Mouse (Mus musculus) MN1 (cell line): Measurements from ENCODE around the gene Ptgis.

Experiments
- DNase-seq: peaks from one replicate; pipeline ENCODE4 v3.0.0-alpha.2; 2016; ENCODE audit warnings: low spot score

Ptgis gene

DNA sequence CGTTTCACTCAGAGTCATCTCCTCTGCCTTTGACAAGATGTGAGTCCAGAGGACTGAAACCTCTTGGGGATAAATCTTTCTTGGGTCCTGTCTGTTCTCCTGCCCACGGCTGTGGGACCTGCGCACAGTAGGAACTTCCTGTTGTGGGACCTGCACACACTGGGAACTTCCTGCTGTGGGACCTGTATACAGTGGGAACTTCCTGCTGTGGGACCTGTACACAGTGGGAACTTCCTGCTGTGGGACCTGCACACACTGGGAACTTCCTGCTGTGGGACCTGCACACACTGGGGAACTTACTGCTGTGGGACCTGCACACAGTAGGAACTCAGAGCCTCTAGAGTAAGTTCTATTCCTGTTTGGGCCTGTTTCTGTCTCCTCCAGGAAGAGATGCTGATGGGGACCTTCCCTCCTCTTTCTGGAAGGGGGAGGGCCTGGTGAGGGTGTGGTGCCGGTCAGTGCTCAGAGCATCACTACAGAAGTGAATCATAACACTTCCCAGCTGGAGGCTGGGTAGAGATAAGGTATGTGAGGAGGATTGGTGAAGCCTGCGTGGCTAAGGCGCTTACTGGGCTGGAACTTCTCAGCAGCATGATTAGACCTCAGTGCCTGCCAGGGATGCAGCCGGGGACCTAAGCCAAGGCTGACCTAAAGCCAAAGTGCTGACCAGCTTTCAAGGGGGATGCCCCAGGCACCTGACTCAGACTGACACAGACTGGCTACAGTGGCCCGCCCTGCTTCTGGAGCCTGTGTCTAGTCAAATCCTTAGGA lies 22.8 kb upstream of the Ptgis start:
- peak; percentile 66 for DNase-seq

DNA sequence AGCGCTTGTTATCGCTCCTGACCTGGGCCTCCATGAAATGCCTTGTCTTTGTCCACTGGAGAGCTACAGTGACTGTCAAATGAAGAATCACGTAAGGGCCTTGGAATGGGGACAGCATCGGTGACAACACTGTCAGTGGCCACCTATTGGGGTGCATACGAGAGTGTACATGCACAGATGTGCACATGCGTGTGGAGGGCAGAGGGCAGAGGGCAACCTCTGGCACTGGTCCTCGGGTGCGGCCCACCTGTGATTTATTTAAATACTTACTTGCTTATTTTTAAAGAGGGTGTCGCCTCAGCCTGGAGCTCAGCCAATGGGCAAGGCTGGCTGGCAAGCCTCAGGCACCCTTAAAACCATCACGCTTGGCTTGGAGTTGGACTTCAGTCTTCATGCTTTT lies 22.0 kb upstream of the Ptgis start:
- DNase-seq = no peak

DNA sequence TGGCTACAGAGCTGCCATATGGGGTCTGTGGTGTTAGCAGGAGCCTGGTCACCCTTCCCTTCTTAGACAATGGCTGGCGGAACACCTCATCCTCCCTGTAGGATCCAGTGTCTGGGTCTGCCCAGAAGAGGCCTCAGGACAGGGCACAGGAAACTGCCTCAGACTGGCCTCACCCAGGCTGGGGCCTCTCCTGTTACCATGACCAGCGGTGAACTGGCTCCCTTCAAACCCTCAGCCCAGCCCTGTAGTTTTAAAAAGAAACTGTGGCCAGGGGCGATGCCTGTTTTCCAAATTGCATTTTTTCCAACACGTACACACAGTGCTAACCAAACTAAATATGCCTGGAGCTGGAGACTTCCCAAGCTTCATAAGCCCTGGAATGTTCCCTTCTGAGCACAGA lies 20.7 kb upstream of the Ptgis start:
- DNase-seq = no peak

DNA sequence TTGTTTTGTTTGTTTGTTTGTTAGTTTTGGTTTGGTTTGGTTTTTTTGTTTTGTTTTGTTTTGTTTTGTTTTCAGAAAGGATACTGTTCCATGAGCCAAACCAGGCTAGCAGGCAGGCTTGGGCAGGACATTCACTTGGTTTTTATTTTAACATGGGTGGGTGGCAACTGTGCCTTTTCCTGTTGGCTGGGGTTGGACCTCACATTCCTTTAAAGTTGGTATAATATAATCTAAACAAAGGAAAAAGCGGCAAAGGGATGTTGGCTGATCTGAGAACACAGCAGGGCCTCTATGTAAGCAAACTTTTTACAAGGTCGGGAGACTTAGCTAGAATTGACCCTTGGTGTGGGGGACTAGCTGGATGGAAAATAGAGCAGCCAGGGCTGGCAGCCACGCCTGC lies 17.4 kb upstream of the Ptgis start:
- no peak for DNase-seq

DNA sequence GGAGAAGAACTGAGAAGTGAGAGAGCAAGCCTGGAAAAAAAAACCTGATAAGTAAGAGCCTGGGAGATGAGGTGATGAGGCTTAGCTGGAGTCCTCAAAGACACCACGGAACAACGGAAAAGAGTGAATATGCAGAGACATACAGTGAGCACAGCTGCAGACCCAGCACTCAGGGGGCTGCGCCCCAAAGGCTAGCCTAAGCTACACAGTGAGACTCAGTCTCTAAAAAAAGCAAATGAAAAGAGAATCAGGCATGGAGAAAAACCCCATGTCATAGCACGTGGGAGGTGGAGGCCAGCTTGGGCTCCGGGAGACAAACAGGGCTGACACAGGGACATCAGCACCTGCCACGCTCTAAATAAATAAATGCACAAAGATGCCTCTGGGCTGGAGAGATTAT lies 14.4 kb upstream of the Ptgis start:
- DNase-seq = no peak

DNA sequence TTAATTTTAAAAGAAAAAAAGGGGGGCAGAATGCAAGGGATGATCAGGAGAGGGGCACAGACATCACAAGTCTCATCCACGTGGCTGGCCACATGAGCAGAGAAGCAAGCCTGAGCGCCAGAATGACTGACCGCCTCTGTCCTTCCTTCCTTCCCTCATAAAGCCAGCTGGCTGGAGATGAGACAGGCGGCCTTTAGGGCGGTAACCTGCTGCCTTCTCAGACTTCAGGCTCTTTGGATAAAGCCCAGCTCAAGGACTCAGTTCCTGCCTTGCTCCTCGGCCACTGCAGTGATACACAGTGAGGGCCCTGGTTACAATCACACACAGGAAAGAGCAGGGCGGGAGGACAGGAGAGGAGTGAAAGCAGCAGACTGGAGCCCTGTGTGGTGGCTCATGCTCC lies 13.8 kb upstream of the Ptgis start:
- no peak for DNase-seq

DNA sequence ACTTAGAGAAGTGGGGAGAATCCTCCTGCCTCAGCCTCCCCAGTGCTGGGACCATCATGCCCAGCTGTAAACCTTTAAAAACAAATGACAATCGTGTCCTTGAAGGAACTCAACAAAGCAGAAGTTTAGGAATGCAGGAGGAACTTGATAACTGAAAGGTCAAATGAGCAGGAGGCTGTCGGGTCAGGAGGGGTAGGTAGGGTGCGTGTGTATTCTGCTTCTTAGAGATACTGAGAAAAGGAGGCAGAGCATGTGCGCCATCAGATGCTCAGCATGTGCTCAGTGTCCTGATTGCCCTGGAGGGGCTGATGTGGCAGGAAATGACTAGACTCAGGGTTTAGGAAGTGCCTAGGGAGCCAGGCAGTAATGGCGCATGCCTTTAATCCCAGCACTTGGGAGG lies 13.1 kb upstream of the Ptgis start:
- DNase-seq = no peak

DNA sequence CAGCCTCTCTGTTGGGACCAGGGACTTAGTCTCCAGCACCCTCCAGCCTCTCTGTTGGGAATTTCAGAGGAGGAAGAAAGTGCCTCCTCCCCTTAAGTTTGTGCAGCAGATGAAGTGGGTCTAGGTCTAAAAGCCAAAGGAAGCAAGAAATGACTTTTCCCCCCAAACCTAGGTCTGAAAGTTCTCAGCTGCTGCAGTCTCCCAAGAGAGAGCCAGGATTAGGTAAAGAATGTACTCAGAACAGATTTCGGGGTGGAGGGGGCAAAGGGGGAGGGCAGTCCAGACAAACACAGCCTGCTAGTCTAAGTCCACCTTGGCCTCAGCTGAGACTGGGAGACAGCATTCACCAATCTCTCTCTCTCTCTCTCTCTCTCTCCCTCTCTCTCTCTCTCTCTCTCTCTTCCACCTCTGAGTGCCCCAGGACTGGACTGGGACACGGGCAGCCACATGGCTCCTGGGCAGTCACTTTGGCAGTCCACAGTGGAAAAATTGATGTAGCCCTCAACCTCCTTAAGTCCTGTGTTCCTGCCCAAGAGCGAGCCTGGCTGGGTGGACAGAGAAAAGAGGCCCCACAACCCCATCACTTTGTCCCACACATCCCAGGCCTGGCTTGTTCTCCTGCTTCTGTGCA lies 11.8 kb upstream of the Ptgis start:
- DNase-seq = peak; percentile 29

DNA sequence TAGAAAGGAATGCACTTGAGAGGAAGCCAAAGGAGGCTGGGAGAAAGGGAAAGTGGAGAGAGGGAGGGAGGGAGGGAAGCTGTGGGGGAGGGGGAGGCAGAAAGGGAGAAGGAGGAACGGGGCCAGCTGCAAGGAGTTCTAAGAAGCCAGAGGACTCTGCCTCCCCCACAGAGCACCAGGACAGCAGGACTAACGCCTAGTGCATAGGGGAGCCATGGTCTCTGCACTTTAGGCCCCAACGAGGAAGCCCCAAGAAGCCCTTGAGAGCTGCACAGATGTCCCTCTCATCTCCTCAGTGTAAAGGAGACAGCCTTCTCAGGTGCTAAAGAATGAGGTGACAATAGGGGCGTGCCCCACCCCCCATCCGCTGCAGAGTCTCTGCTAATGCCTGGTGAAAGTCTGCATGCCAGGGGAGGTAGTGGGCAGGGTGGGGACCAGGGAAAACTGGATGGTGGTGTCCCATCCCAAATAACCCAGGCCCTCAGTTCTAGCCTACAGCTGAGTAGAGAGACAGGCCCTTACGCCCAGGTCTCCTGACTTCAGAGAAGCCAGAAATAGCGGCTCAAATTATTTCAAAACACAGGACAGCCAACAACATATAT lies 10.4 kb upstream of the Ptgis start:
- no peak for DNase-seq

DNA sequence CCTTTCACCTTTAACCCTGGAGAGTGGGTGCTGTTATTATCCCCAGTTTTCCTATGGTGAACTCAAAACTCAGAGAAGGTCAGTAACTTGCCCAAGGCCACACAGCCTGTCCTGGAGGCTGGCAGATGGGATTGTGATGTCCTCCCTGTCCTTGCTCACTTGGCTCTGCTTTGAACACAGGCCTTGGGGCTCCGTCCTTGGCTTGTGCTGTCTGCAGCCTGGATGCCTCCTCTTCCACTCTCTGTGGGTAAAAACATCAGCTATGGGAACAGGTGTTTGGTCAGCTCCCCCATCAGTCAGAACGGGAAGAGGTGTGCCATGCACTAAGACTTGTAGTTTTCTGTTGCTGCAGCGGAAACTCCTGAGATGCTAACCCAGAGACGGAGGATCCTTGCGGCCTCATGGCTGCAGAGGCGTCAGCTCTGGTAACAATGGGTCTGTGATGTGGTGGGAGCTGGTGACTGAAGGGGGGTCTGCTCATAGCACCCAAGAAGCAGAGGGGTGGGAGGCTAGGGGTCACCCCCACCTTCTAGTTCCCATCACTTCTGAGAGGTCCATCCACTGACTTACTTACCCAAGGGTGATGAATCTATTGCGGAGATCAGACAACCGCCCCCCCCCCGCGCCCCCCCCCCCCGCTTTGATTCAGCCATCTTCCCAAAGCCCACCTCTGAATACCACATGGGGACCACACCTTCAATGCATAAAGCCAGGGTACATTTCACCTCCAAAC lies 9.8 kb upstream of the Ptgis start:
- no peak for DNase-seq

DNA sequence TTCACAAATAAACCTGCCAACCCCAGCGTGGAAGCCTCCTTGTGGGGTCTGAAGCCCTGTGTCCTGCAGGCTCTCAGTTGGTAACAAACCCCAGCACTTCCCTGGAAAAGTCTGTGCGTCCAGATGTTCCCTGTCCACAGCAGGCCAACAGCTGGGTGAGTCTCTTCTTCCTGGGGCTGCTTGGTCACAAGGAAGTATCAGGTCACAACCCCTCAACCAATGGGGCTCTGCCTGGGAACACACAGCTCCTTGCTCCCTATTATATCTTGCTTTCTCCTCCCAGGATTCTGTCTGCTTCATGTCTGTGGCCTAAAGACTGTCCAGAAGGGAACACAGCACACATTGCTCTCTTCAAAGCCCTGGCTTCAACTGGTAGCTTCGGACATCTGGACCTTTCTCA lies 9.2 kb upstream of the Ptgis start:
- no peak for DNase-seq

DNA sequence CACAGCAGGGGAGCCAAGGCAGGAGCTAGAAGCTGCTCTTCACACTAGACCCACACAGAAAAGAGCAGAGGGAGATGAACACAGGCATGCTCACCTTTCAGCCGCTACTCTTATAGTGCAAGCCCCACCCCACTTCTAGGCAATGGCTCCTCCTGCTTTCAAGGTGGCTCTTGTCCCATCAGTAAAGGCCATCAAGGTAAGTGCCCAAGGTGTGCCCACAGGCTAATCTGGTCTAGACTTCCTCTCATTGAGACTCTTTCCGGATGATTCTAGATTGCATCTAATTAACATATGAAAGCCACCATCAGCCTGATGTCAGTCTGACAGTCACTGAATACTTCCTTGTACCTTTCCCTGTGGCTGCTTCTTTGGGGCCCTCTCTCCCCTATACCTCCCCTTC lies 7.4 kb upstream of the Ptgis start:
- DNase-seq = no peak

DNA sequence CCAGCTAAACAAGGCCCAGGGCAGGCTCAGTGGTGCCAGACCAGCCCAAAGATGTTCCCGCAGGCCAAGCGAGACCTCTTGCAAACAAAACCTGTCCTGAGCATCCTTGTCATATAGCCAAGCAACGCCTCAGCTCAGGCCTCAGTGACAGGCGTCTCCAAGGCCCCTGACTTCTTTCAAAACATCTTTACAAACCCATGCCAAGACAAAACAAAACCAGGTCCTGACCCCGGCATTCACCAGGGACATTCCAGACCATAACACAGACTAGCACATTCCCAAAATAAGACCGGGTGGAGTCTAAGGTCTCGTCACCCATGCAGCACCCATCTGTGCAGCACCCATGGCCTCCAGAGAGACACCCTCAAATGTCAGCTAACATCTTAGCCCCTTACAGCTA lies 6.3 kb upstream of the Ptgis start:
- DNase-seq = no peak

DNA sequence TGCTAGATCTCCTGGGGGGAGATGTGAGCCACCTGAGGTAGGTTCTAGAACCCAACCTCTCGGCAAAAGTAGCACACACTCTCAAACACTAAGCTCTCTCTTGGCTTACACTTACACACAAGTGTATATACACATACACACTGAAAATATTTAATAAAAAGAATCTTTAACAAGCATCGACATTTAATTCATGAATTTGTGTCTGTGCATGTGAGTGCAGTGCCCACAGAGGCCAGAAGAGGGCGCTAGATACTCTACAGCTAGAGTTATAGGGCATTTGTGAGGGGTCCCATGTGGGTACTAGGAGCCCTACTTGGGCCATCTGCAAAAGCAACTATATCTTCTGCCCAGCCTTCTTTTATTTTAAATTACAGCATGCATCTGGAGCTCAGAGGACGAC lies 4.5 kb upstream of the Ptgis start:
- DNase-seq = no peak

DNA sequence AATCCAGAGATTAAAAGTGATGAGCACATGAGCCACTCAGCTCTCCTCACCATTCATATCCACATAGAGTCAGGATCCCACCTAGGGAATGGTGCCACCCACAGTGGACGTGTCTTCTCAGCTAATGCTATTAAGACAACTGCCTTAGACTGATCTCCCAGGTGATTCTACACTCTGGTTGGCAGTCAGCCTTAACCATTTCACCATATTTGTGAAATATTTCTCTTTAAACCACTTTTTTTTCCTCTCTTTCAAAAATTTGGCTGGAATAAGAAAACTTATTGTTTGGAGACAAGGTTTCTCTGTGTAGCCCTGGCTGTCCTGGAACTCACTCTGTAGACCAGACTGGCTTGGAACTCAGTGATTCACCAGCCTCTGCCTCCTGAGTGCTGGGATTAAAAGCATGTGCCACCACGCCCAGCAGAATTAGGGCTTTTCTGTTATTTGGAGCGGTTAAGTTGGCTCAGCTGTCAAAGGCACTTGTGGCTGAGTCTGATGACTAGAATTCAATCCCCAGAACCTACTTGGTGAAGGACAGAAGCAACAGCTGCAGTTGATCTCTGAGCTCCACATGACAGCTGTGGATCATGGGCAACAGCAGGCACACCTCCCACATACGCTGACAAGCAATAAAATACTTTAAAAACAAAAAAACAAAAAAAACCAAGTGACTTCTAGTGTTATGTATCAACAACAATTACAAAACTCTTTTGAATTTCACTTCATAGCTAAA lies 3.6 kb upstream of the Ptgis start:
- no peak for DNase-seq

DNA sequence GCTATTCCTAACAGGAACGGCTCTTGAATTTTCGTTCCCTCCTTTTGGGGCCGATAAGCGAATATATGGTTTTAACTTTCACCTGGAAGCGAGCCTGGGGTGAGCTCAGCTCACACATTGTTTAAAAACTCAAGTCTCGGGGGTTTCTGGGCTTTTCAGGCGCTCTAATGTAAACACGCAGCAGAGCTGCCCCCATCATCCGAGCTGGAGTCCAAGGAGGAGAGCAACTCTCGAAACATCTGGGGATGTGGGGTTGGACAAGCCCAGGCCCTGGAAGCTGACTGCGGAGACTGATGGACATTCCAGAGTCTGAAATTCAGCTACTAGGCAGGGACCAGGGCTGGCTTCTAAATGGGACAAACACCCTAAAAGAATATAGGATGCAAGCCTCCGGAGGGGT lies 1.1 kb downstream of the Ptgis start:
- DNase-seq = no peak

DNA sequence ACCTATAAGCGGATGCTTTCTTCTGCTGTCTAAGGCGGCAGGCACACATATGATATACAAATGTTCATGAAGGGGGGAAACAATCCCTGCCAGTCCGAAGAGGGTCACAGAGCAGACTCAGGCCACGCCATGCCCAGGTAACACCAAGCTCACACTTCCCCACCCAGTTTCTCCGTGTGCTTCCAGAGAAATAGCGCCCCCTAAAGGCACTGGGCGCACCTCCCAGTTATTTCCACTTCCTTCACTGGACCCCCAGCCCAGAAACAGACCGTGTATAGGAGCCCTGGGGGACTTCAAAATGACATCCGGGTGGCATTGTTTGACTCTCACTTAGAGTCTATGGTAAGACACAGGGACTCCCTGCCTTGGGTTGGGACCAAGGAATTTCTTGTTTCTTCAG lies 3.2 kb downstream of the Ptgis start:
- DNase-seq = no peak

DNA sequence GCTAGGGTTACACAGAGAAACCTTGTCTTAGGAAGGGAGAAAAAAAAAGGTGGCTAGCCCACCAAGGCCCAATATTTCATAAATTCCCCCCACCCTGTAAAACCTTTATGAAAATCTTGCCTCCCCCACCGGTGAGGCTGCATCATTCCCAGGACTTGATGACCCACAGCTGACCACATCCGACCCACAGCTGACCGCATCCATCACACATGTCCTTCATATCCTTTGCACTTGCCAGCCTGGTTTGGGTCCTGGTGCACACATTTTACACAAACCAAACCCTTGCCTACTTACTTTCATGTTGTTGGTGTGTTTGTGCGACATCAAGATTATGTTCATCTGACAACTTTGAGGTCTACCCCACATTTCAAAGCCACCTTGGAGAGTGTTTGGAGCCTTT lies 4.2 kb downstream of the Ptgis start:
- DNase-seq = no peak

DNA sequence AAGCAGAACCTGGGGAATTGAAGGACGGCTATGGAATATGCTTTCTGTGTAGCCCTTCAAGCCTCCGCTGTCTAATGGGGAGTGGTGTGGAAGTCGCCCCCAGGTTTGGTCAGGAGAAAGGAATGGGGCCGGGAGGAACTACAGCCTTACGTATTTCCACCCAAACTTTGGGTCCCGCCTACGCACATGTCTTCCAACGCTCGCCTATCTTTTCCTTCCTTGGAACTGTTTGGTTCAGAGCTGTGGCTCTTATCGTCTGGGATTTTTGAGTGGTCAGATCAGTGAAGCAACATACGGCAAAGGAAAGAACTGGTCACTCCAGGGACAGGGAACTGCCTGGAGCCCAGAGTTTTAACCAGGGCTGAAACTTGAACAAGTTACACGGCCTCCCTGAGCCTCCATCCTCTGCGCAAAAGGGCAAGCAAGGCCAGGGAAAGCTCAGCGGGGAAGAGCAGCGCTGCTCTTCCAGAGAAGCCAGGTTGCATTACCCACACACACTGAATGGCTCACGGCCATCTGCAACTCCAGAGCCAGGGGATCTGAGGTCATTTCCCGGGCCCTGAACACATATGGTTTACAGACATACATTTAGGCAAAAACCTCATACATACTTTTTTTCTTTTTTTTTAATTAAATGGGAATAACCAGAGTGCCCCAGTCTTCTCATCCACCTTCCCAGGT lies 4.9 kb downstream of the Ptgis start:
- DNase-seq = no peak

DNA sequence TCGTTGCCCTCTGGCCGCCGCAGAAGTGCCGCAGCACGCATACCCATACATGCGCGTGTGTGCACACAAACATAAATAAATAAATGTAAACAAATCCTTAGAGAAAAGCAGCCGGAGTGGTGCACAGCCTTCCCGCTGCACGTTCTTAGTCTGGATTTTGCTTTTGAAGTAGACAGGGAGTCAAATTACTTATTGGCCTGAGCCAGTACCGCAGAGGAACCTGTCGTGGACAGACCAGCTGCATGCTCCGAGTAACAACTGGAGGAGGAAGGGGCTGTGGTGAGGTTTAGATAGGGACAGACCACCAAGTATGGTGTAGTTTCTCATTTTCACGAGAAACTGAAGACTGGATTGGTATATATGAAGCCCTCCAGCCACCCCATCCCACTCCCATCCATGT lies 6.6 kb downstream of the Ptgis start:
- DNase-seq = no peak

DNA sequence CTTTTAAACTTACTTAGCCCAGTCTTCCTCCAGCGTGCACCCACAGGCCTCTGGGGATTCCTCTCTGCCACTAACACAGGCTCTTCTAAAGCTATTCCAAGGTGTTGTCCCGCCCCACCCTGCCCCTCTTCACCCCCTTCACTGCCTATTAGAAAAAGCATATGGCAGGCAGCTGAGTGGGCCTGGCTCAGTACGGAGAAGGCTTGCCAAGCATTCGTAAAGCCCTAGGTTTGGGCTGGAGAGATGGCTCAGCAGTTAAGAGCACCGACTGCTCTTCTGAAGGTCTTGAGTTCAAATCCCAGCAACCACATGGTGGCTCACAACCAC lies 7.4 kb downstream of the Ptgis start:
- DNase-seq = no peak
